Mouse (Mus musculus): ENCODE results near the gene Ammecr1.

The Ammecr1 gene

GRCm38 (mm10) chrX:142917394-142917793, 49.1 kb downstream of the Ammecr1 start:
- in situ Hi-C loops (cut with MboI, MseI), result no loop called here

- in situ Hi-C loops (cut with MboI, MseI), result no loop called here
Observed at GRCm38 (mm10) chrX:142916719-142917118, 49.8 kb downstream of the Ammecr1 start.

DNA sequence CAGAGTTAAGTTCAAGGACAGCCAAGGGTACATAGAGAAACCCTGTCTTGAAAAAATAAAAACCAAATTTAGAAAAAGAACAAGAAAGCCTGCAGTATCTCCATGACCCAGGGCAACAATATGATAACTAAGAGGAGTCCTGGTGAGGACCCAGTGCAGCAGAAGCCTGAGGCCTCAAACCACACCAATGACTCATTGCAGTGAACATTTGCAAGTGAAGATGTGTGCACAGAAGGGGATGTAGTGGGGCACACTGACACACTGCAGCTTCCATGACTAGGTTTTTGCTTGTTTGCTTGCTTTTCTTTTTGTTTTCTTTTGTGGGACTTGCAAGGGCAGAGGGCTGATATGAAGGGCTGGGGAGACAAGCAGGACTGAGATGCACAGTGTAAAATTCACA, 52.3 kb downstream of the Ammecr1 start:
- in situ Hi-C loops (cut with MboI, MseI), result no loop called here

GRCm38 (mm10) chrX:142903854-142904253, 62.7 kb downstream of the Ammecr1 start:
- in situ Hi-C loops (cut with MboI, MseI), result no loop called here

DNA sequence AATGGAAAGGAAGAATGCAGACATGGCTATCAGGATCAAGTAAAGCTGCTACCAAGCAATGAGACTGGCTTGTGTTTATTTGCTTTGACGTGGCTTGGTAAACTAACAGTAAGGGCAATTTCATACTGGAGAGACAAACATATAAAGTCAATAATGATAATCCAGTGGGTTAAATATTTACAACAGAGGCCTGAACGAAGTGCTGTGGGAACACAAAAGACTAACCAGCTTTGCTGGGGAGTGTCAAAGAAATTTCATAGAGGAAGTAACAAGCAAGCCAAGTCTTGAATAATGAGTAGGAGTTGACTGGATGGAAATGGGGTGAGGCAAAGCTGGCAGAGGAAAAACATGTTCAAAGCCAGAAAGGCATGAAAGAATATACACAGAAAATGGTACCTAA, 63.9 kb downstream of the Ammecr1 start:
- in situ Hi-C loops (cut with MboI, MseI), result no loop called here

- in situ Hi-C loops (cut with MboI, MseI), result no loop called here
Observed at GRCm38 (mm10) chrX:142901915-142902314, 64.6 kb downstream of the Ammecr1 start.

DNA sequence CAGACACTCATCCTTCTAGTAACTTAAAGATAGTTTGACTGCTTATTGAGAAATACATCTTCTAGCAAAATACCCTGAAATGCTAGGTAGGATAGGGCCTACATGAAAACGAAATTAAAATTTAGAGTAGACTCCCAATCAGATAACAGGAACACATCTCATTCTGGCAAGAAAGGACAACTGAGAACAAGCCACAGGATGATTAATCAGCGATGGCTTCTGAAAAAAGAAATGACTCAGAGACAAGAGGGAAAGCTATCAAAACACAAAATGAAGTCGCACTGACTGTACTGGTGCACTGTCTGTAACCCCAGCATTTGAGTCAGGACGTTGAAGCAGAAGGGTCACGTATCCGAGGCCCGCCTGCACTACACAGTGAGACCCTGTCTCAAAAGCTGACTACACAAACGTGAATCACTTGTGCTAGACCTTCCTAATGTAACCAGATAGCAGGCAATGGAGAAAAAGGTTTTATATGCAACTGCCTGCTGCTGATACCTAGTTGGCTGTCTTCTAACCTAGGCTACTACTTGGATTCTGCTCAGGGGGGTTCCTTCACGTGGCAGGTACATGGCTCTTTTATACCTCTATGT, 68.1 kb downstream of the Ammecr1 start:
- in situ Hi-C loops (cut with MboI, MseI), result no loop called here

GRCm38 (mm10) chrX:142897477-142898000, 69.0 kb downstream of the Ammecr1 start:
- in situ Hi-C loops (cut with MboI, MseI), result no loop called here

DNA sequence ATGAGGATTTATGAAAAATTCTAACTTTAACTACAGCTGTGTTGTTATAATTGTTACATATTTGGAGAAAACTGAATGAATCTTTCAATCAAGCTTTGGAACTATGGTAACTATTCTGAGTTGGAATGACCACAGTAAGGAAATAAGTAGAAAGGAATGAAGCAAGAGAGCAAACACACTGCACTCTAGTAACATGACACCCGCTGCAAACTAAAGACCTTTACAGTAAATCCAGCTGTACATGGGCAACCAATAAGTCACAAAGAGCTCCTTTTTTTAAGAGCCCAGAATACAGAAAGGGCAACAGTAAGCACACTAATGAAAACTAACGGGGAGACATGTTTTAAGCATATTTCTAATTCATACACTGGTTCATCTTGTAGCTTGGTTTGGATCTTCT, 71.2 kb downstream of the Ammecr1 start:
- in situ Hi-C loops (cut with MboI, MseI), result no loop called here

DNA sequence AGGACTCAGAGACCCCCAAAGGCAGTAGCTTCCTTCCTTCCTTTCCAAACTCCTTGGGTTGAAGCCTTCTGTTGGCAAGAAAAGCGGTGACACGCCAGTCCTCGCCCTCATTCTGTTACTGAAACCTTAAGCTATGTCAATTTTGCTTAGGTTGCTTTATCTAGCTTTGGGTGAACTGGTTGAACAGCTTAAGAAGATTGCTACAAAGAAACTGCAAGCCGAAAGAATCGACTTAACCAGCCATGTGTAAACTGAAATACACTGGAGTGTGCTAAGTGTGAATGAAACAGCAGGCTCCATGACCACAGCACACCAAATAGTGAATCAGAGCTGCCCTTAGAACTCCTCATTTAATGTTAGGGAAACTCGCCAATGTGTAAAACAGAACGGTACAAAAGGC, 80.6 kb downstream of the Ammecr1 start:
- in situ Hi-C loops (cut with MboI, MseI), result no loop called here

DNA sequence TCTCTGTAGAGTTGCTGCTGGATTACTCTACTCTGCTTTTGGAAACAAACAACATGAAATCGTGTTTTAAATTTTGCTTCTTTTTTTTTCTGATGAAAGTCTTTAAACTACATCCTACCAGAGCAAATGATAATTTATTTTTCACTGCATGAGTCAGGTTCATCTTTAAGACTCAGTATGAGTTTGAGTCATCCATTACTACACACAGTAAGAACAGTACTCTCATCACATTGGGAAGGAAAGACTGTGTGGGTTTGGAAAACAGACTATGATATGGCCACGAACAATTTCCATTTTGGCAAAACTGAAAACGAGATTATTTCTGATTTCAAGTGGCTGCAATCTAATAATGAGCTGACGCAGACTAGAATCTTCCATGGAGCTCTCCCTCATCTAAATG, 82.9 kb downstream of the Ammecr1 start:
- in situ Hi-C loops (cut with MboI, MseI), result no loop called here

DNA sequence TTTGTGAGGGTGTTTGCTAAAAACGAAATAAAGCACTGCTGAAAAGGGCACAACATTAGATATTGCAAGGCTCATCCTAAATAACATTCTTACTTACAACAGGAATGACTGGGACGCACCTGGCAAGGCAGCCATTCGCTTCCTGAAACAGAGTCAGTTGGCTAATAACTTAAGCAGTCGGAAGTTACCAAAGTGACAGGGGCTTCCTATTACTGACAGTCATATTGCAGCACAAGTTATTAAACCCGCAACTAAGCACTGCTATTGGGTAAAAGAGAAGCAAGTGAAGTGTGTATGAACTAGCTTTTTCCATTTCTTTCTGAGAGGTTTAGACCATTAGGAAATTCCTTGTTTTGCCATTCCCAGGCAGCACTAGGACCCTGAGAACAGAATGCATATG, 84.3 kb downstream of the Ammecr1 start:
- in situ Hi-C loops (cut with MboI, MseI), result no loop called here

- in situ Hi-C loops (cut with MboI, MseI), result no loop called here
Observed at GRCm38 (mm10) chrX:142869844-142870243, 96.7 kb downstream of the Ammecr1 start.

DNA sequence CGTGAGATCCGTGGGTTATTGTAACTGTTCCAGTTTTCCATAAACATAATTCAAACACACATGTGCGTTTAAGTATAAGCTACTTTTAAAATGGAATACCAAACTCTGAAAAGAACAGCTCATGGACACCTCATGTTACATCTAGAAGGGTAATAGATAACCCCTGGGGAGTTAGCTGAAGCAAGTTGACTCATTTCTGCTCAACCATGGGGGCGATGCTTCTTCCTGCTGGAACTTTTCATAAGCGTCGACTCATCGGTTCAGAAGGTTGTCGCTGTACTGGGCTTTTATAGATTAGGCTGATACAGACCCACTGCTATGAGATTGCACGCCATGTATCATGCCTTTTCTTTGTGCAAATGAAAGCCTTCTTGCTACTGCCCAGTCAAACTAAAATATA, 118.5 kb downstream of the Ammecr1 start:
- in situ Hi-C loops (cut with MboI, MseI), result no loop called here

DNA sequence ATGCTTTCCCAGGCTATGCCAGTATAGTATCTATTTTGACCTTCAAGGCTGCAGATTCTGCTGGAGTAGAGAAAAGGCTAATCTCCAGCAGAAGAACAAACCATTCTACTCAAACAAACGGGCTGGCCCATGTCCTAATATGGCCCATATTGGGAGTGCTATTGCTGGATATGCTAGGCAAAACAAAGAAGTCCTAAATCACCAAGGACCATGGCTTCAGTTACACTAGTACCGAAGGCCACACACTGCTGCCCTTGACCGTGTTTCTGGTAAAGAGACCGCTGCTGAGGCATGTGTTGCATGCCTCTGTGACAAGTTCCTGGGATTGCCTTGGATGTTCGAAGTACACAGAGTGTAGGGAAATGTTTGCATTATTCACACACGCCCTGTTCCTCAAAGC, 120.3 kb downstream of the Ammecr1 start:
- in situ Hi-C loops (cut with MboI, MseI), result no loop called here

GRCm38 (mm10) chrX:142841916-142842315, 124.6 kb downstream of the Ammecr1 start:
- in situ Hi-C loops (cut with MboI, MseI), result no loop called here

DNA sequence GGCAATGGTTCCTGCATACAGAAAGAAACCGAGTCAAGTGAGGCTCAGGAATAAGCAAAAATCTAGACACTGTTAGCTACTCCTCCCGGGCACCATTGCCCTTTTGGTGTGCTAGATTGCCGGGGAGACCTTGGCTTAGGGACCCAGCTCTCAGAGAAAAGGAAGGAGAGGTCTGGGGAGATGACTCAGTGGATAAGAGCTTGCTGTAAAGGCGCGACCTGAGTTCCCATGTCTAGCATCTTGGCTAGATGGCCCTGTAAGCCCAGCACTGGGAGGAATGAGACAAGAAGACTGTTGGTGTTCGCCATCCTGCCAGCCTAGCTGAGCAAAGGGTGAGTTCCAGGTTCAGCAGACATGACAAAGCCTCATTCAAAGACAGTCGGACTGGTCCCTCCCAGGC, 127.1 kb downstream of the Ammecr1 start:
- in situ Hi-C loops (cut with MboI, MseI), result no loop called here

GRCm38 (mm10) chrX:142838841-142839240, 127.7 kb downstream of the Ammecr1 start:
- in situ Hi-C loops (cut with MboI, MseI), result no loop called here

DNA sequence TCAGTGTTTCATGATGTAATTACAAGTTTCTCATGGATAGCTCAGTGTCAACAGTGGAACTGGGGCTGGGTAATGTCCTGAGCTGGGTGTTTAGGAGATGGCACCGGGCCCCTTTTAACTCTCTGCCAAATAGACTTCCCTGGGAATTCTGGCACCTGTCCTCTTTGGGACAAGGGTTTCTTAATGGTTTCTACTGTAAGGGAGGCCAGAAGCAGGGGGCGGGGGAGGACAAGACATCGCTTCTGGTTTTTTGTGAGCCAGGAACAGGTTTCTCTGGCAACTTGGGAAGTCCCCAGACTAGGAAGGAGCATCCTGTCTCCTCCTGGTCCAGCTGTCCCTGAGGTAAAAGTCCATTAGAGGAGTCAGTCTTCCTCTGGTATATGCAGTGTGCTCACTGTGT, 129.2 kb downstream of the Ammecr1 start:
- in situ Hi-C loops (cut with MboI, MseI), result no loop called here

DNA sequence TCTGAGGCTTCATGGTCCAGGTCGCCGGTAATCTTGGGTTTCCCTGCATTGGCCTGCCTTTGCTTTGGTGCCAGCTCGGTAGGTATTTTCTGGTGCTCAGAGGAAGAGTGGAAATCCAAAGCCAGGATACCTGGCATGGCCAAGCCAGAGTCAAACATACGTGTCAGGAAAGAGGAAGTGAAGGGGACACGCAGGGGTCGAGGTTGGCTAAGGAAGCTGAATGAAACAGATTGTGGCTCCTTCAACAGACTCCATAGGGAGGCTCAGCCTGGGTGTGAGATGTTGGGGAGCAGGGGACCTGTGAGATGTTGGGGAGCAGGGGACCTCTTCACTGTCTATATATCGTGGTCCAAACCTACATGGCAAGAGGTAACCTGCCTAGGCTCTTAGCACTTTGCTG, 130.1 kb downstream of the Ammecr1 start:
- in situ Hi-C loops (cut with MboI, MseI), result no loop called here

DNA sequence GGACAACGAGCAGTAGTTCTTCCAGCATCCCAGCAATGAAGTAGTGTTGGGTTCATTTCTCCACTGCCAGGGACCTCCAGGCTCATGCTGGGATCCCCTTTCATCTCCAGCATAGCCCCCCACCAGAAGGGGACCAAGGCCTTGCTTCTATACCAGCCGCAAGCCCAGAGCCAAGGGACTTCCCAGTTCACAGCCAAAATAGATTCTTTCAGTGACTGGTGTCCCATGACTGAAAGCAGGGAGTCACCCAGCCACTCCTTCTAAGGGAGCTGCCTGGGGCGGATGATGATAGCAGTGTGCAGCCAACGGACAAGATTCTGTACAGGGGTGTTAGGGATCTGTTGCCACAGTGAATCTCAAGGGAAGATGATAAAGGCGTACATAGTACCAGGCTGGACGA, 131.7 kb downstream of the Ammecr1 start:
- in situ Hi-C loops (cut with MboI, MseI), result no loop called here

DNA sequence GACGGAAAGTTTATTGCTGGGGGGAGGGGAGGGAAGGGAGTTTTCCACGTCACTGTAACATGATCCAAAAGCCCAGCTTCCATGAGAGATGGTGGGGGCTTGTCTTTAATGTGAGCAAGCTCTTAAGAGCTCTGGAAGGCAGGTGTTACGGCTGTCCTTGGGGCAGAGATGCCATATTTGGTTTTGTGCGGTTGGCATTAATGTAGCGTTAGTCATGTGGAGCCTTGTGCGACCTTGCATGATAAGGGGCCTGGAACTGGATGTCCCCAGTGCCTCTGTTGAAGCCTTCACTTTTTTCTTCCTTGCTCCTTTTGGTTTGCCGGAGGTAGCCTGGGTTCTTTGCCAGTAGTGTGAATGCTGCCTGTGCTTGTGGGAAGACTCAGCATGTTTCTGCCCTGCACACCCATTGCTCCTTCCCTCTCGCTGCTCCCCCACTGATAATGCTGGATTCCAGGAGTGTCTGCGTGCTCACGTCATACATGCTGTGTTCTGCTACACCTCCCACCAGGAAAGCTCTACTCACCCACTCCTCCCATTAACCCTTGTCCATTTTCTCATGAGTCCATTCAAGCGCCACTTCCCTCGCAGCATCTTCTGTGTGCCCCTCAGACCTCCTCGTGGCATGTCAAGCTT, 133.2 kb downstream of the Ammecr1 start:
- in situ Hi-C loops (cut with MboI, MseI), result no loop called here

- in situ Hi-C loops (cut with MboI, MseI), result no loop called here
Observed at GRCm38 (mm10) chrX:142832221-142832620, 134.3 kb downstream of the Ammecr1 start.

GRCm38 (mm10) chrX:142830572-142830971, 136.0 kb downstream of the Ammecr1 start:
- in situ Hi-C loops (cut with MboI, MseI), result no loop called here

Data from T-helper 17 cell (primary cell).